Mouse (Mus musculus) forebrain, embryonic 14.5 days (tissue): ENCODE results near the gene Etl4. TPM values are rescaled to one million over a fixed set of nuclear protein-coding genes. Genes with fewer than 3 reads are reported as not detected.

ENCODE experiments used
- ATAC-seq: fragments of 200-750 bp; cut with Nextera tagmentation; 2 replicates; pipeline ENCODE4 v1.8.0; 2017; ENCODE audit warnings: mild to moderate bottlenecking, moderate library complexity
- DNase-seq: peaks from one replicate; pipeline ENCODE4 v3.0.0-alpha.2; 2015; ENCODE audit warnings: low spot score
- H3K27ac ChIP-seq: fragments of 300-500 bp; sonication (generic); 2 replicates; pipeline ENCODE4 v1.5.1; 2014; ENCODE audit warnings: low read depth, mild to moderate bottlenecking, control low read depth, low read length, moderate library complexity
- H3K27me3 ChIP-seq: fragments of 300-500 bp; sonication (generic); replicated peaks from 2 replicates; pipeline ENCODE4 v1.6.1; 2014; ENCODE audit warnings: low read length, control low read depth, mixed read lengths; ENCODE audit not compliant: control insufficient read depth, insufficient read depth
- H3K36me3 ChIP-seq: fragments of 300-500 bp; sonication (generic); 2 replicates; pipeline ENCODE4 v1.6.1; 2014; ENCODE audit warnings: low read length, control low read depth; ENCODE audit not compliant: control insufficient read depth, insufficient read depth
- H3K4me1 ChIP-seq: fragments of 300-500 bp; sonication (generic); 2 replicates; pipeline ENCODE4 v1.6.1; 2014; ENCODE audit warnings: antibody characterized with exemption, low read length, control low read depth; ENCODE audit not compliant: control insufficient read depth, insufficient read depth
- H3K4me2 ChIP-seq: fragments of 300-500 bp; sonication (generic); 2 replicates; pipeline ENCODE4 v1.6.1; 2014; ENCODE audit warnings: mild to moderate bottlenecking, control low read depth, low read length
- H3K4me3 ChIP-seq: fragments of 300-500 bp; sonication (generic); 2 replicates; pipeline ENCODE4 v1.5.1; 2014; ENCODE audit warnings: low read depth, low read length, control low read depth
- H3K9ac ChIP-seq: fragments of 300-500 bp; sonication (generic); 2 replicates; pipeline ENCODE4 v1.6.1; 2014; ENCODE audit warnings: mild to moderate bottlenecking, low read length, control low read depth, moderate library complexity
- H3K9me3 ChIP-seq: fragments of 300-500 bp; sonication (generic); replicated peaks from 2 replicates; pipeline ENCODE4 v1.6.1; 2016; ENCODE audit warnings: low read length, control low read depth, mixed read lengths; ENCODE audit not compliant: control insufficient read depth
- WGBS: fragments of 180-500 bp; shearing (Covaris S2); extraction: QIAGEN DNeasy Blood & Tissue Kit; methylation state at CpG from one replicate; pipeline ENCODE4 v1.1.7; 2014; 5-methylcytosine and 5-hydroxymethylcytosine counted together
- polyA plus RNA-seq: library from polyadenylated mRNA; unstranded; fragments of >200 nt; fragmentation: Nextera tagmentation; extraction: Ambion mirVana; gene quantifications from 2 replicates; pipeline ENCODE4 v1.2.1, GENCODE M21; 2014

The Etl4 gene
- polyA plus RNA-seq, 1 experiment from 2014 or later, result 14.7 TPM

DNA sequence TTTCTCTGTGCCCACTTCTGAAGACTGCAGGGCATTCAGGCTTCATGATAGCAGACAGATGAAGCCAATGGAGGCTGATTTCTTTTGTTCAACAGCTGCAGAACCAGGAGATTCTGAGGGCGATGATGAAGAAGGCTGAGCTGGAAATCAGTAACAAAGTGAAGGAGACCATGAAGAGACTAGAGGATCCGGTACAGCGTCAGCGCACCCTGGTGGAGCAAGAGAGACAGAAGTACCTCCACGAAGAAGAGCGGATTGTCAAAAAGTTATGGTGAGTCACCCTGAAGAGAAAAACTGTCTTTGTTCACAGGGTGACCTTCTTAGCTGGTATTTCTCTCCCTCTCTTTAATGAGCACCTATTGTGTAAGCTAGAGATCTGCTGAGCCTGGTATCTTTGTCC lies 868.4 kb downstream of the Etl4 start:
- Histone ChIP-seq H3K9ac (no peak overlapping the region), H3K27me3 (no peaks in the 10 kb centered on the region), H3K9me3 (no peaks in the 10 kb centered on the region), H3K36me3 (peaks cover 2% of the 10 kb centered on the region), H3K4me1 (no peaks in the 10 kb centered on the region), H3K4me2 (no peak overlapping the region), H3K4me3 (no peak overlapping the region), H3K27ac (no peak overlapping the region)
- ATAC-seq, result no peak
- DNase-seq, result peak; percentile 52
- 79% methylated on average over 6 of the region's 6 CpGs for WGBS

DNA sequence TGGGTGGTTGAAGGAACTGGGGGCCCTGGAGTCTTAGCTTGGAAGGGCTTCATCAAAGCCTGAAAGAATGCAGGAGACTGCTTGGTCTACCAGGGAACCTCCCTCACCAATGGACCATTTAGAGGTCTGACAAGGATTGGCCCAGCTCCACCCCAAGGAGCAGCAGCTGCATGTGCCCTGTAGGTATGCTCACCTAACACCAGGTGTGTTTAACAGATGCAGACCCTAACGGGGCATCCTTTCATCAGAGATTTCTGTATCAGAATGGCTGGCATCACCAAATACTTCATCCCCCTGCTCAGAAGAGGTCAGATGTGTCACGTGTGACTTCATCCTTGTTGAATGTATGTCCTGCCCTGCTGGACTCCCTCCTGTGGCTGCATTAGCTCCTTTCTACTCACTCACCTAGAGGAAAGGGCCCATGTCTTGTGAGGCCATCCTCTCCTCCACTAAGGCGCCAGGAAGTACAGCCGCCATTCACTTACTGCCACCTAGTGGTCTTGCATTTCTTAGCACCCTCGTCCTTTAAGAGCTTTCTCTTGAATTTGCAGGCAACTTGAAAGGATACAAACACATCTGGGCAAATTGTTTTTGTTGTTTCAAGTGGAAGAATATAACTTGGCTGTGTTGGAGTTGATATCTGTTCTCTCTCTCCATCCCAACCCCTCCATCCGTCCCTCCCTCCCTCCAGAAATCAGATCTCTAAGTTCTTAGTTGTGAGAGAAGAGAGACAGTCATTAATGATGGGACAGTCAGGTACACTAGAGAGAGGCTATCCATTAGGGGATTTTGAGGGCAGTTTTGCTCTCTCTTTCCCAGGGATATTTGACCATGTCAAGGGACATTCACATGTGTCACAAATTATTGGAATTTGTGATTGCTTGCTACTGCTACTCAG lies 870.2 kb downstream of the Etl4 start:
- Histone ChIP-seq H3K36me3 (peaks cover 2% of the 10 kb centered on the region), H3K4me3 (no peak overlapping the region), H3K4me1 (no peaks in the 10 kb centered on the region), H3K9me3 (no peaks in the 10 kb centered on the region), H3K9ac (no peak overlapping the region), H3K27me3 (no peaks in the 10 kb centered on the region), H3K27ac (no peak overlapping the region), H3K4me2 (no peak overlapping the region)
- DNase-seq (peak; percentile 86), ATAC-seq (peak; percentile 78)
- 38% methylated on average over 6 of the region's 6 CpGs for WGBS

DNA sequence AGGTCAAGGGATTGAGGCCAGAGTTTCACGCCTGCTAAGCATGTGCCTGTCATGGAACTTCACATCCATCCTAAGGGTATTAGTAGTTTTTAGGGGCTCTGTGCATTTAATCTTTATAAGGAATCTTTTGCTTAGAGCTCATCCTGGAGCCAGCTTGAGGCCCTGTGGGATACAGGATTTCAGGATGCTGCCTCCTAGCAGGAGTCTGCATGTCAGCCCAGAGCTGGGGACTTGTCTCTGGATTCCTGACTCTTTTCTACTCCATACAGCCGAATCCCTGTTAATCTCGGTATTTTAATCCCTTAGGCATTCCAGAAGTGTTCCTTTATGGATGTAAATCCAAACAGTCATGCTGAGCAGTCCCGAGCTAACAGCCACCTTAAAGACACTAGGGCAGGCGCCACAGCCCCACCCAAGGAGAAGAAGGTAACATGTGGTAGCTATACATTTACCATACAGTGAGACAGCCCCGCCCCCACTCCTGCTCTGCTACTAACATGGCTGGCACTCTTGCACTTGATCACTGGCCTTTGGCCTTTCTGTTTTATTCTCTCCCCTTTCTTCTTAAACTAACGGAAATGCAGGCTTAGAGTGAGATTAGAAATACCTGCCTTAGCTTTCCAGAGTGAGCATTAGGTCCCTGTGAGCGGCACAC lies 891.8 kb downstream of the Etl4 start:
- Histone ChIP-seq H3K9me3 (no peaks in the 10 kb centered on the region), H3K4me2 (no peak overlapping the region), H3K4me1 (no peaks in the 10 kb centered on the region), H3K36me3 (peaks cover 25% of the 10 kb centered on the region), H3K4me3 (no peak overlapping the region), H3K27ac (no peak overlapping the region), H3K27me3 (no peaks in the 10 kb centered on the region), H3K9ac (no peak overlapping the region)
- no peak for DNase-seq
- WGBS, result 68% methylated on average over 8 of the region's 8 CpGs
- no peak for ATAC-seq

DNA sequence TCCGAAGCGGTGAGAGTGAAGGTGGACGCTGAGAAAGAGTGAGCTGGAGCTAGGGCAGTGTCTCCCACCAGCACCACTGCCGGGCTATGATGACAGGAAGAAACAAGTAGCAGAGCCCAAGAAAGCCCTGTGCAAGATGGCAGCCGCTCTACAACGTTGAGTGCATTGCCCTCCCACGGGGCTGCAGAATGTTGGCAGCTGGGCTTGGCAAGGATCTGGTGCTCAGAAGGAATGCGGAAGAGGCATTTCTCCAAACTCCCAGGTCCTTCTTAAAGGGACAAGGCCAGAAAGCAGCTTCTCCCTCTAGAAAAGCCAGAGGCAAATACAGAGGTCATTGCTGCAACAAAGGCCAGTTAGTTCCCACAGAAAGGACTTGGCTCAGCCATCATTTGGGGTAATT lies 901.9 kb downstream of the Etl4 start:
- no peaks in the 10 kb centered on the region; the same call in 1 of the 2 replicates for H3K36me3 ChIP-seq
- DNase-seq (peak; percentile 16), ATAC-seq (no peak)
- no peak overlapping the region for H3K9ac ChIP-seq
- no peak overlapping the region for H3K4me2 ChIP-seq
- WGBS, result 82% methylated on average over 8 of the region's 8 CpGs
- H3K27ac ChIP-seq, result no peak overlapping the region
- H3K4me3 ChIP-seq, result no peak overlapping the region
- H3K4me1 ChIP-seq, result no peaks in the 10 kb centered on the region
- no peaks in the 10 kb centered on the region for H3K27me3 ChIP-seq
- no peaks in the 10 kb centered on the region for H3K9me3 ChIP-seq

DNA sequence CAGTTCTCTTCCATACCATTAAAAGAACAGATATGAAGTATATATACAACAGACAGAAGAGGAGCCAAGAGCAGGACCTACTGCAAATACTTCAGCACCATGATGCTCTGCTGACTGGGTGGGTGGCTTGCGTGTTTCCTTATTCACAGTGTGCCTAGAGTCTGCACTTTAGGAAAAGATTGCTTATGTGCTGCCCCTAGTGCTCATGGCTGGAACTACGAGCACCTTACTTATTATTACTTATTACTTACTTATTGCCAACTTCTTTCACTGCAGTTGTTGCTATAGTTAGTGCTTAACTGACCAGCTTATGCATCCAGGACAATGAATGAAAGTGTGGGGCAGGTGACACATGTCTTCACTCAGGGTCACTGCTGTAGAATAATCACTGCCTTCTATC lies 904.4 kb downstream of the Etl4 start:
- no peak for ATAC-seq

DNA sequence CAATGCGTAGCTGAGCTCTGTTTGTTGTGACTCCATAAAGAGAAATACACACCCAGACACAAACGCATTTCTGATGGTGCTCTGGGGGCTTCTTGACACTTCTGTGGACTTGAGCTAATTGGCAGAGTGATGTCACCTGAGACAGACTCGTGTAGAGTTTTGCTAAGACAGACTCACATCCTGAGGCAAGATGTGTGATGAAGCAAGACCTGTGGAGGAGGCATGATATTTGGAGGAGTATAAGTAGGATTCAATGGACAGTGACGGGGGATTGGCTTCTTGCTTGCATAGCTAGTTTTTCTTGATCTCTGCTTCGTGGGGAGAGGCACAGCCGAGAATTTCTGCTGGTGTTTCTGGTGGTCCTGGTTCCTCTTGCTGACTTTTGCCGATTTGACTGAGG lies 908.6 kb downstream of the Etl4 start:
- H3K9me3 ChIP-seq, result no peaks in the 10 kb centered on the region
- no peaks in the 10 kb centered on the region for H3K36me3 ChIP-seq
- H3K4me2 ChIP-seq, result no peak overlapping the region
- H3K27me3 ChIP-seq, result no peaks in the 10 kb centered on the region
- no peak for DNase-seq
- H3K9ac ChIP-seq, result no peak overlapping the region
- no peak overlapping the region for H3K4me3 ChIP-seq
- 85% methylated on average over 7 of the region's 7 CpGs for WGBS
- no peak for ATAC-seq
- H3K4me1 ChIP-seq, result no peaks in the 10 kb centered on the region
- H3K27ac ChIP-seq, result no peak overlapping the region

More for the DNA sequence above, 904.4 kb downstream of the Etl4 start:
- Histone ChIP-seq H3K36me3 (no peaks in the 10 kb centered on the region), H3K4me1 (no peaks in the 10 kb centered on the region), H3K4me3 (no peak overlapping the region), H3K9ac (no peak overlapping the region), H3K27me3 (no peaks in the 10 kb centered on the region), H3K4me2 (no peak overlapping the region), H3K27ac (no peak overlapping the region), H3K9me3 (no peaks in the 10 kb centered on the region)
- WGBS, result 81% methylated on average over 2 of the region's 2 CpGs
- peak; percentile 8 for DNase-seq

DNA sequence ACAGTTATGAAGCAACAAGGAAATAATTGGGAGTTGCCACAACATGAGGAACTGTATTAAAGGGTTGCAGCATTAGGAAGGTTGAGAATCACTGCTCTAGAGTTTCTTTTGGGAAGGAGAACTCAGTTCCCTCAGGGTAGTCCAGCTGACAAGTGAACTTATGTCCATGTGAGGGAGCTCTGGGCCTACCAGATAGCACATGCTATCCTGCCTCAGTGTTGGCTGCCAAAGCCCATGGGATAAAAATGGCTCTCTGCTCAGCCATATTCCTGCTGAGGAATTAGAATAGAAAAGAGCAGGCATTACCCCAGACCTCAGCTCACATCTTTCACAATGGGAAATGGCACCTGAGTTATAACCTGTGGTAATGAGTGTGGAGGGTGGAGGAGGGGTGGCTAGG lies 916.7 kb downstream of the Etl4 start:
- no peak for ATAC-seq

DNA sequence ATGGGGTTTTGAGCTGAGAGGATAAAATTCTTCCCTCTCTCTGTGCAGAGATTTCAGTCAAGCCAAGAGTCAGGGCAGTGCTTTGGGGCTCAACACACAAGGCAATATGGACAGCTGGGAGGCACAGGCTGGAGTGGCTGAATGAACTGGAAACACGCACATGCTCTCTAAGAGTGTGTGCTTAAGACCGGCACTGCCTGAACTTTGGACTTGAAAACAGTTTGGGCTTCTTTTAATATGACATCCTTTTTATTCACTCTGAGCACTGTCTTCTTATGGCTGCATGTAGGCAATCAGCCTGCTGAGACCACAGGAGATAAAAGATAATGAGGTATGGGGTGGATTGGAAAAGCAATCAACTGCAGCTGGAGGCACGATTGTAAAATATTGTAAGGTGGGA lies 921.3 kb downstream of the Etl4 start:
- H3K9me3 ChIP-seq, result no peaks in the 10 kb centered on the region
- H3K9ac ChIP-seq, result no peak overlapping the region
- H3K4me3 ChIP-seq, result no peak overlapping the region
- no peak overlapping the region for H3K27ac ChIP-seq
- no peaks in the 10 kb centered on the region for H3K36me3 ChIP-seq
- DNase-seq (no peak), ATAC-seq (no peak)
- WGBS, result 81% methylated on average over 3 of the region's 3 CpGs
- no peak overlapping the region for H3K4me2 ChIP-seq
- H3K4me1 ChIP-seq, result no peaks in the 10 kb centered on the region
- H3K27me3 ChIP-seq, result no peaks in the 10 kb centered on the region

More for the DNA sequence above, 916.7 kb downstream of the Etl4 start:
- H3K27ac ChIP-seq, result no peak overlapping the region
- no peaks in the 10 kb centered on the region for H3K27me3 ChIP-seq
- DNase-seq, result no peak
- no peaks in the 10 kb centered on the region for H3K36me3 ChIP-seq
- H3K9ac ChIP-seq, result no peak overlapping the region
- no peak overlapping the region for H3K4me3 ChIP-seq
- no peak overlapping the region for H3K4me2 ChIP-seq
- no peaks in the 10 kb centered on the region for H3K4me1 ChIP-seq
- H3K9me3 ChIP-seq, result no peaks in the 10 kb centered on the region
